Mouse (Mus musculus) hindlimb bud, embryonic 11.5 days (tissue): ENCODE results near the gene Phf3.

Experiments
- DNase-seq: peaks from one replicate; pipeline ENCODE4 v3.0.0-alpha.2; 2012; ENCODE audit warnings: low read depth, low spot score; ENCODE audit errors: extremely low spot score

Gene Phf3

GRCm38 (mm10) chr1:30835512-30835911, 38.2 kb downstream of the Phf3 start:
- DNase-seq = no peak

DNA sequence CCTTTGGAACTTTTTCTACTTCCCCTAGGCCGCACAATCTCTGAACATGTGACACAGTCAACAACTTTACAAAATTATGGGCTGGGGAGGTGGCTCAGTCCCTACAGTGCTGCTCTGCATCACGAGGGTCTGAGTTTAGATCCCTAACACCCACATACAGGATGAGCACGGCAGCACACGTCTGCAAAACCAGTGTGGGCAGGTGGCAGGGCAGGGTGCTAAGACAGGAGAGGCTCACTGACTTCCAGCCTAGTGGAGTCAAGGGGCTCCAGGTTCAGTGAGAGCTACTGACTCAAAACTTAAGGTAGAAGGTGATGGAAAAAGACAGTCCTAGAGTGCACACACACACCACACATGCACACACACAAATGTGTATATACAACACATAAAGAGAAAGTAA, 40.9 kb downstream of the Phf3 start:
- no peak for DNase-seq

DNA sequence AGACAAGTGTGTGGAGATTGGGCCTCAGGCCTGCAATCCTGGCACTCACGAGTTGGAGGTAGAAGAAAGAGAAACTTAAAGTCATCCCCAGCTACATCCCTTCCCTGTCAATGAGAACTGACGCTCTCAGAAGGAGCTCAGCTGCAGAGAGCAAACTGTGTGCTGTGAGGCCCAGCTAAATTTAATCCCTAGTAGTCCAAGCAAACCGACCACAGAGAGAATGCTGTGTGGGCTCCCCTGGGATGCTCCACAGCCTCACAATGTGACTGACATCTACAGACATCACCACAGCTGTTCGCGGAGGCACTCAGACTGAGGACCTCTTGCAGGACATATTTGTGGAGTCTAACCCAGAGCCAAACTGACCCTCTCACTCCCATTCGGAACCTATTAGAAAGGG, 54.3 kb downstream of the Phf3 start:
- no peak for DNase-seq

DNA sequence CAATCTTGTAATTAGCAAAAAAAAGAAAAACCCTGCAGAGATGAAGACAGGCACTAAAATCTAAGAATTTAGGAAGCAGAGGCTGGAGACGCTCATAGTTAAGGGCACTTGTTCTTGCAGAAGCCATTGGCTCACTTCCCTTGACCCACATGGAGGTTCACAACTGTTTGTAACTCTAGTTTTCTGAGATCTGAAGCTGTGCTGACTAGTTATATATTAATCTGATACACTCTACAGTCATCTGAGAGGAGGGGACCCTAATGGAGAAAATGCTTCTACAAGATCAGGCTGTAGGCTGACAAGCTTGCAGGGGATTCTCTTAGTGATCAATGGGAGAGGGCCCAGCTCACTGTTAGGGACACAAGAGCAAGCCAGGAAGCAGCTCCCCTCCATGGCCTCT, 58.1 kb downstream of the Phf3 start:
- no peak for DNase-seq

- no peak for DNase-seq
These were observed 58.7 kb downstream of the Phf3 start for GRCm38 (mm10) chr1:30814987-30815386.

GRCm38 (mm10) chr1:30808101-30808699, 65.5 kb downstream of the Phf3 start:
- no peak for DNase-seq

- DNase-seq = no peak
These were observed 67.9 kb downstream of the Phf3 start for GRCm38 (mm10) chr1:30805688-30806285.

GRCm38 (mm10) chr1:30804919-30805318, 68.8 kb downstream of the Phf3 start:
- no peak for DNase-seq

GRCm38 (mm10) chr1:30801911-30802310, 71.8 kb downstream of the Phf3 start:
- no peak for DNase-seq

DNA sequence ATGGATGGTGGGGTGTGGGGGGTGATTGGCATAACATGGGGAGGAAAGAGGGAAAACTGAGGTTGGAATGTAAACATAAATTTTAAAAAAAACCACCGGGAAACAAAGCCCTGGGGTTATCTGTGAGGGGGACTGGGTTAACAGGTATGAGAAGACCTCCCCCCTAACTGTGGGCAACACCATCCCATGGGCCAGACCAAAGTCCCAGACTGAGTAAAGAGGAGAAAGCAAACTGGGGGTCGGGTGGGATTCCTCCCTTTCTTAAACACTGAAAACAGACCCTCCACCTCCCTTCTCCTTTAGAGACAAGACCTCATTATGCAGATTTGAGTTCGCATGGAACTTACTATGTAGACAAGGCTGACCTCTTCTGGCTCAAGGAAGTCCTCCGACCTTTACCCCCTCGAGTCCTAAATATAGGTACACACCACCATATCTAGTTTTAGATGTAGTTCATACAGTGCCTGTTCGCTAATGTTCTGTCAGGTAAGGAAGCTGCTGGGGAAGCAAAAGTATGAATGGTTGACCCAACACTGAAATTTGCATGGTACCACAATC, 74.4 kb downstream of the Phf3 start:
- DNase-seq = no peak

GRCm38 (mm10) chr1:30794606-30795005, 79.1 kb downstream of the Phf3 start:
- DNase-seq = no peak

DNA sequence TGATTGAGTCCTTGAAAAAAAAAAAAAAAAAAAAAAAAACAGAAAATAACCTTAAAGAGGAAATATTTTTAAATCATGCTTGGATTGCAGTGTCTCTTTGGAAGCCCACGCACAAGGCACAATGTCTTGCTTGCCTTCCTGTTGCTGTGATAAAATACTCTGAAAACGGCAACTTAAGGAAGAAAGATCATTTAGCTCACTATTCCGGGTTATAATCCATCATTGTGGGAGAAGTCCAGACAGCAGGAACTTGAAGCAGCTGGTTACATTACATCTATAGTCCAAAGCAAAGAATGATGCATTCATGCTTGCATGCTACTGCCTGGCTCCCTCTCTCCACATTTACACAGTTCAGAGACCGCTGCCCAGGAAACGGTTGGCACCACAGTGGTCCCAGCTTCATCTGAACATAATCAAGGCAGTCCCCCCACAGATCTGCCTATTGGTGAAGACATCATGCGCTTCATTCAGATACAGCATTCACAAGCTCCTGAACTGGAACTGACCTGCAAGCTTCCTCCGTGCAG, 80.3 kb downstream of the Phf3 start:
- no peak for DNase-seq

DNA sequence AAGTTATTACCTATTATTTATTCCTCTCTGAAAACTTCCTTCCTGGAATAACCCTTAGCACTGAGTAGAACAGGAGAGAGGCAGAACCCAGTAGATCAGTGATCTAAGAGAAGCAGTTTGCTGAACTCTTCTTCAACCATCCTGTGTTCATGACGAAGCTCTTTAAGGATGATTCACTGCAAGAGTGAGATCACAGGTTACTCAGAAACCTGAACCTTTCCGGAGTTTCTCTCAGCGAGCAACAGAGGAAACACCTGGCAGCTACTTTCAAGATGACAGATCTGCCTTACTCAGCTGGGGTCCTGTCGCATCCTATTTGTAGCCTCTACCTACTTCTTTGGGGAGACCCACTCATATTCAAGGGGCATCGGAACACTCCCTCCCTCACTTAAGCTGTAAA, 80.8 kb downstream of the Phf3 start:
- no peak for DNase-seq

- no peak for DNase-seq
These were observed 83.5 kb downstream of the Phf3 start for GRCm38 (mm10) chr1:30790220-30790619.

- no peak for DNase-seq
These were observed 84.0 kb downstream of the Phf3 start for GRCm38 (mm10) chr1:30789689-30790088.

DNA sequence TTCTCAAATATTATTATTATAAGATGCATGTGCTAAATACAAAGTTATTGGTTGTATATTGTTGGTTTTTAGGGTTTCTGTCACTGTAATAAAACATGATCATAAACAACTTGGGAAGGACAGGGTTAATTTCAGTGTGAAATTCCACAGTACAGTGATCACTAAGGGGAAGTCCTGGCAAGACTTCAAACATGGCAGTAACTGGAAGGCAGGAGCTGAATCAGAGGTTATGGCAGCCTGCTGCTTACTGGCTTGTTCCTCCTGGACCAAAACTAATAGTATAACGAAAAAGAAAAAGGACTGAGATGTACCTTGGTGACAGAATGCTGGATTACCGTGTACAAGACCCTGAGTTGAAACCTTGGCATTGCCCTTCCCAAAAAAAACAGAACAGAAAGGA, 84.7 kb downstream of the Phf3 start:
- no peak for DNase-seq

DNA sequence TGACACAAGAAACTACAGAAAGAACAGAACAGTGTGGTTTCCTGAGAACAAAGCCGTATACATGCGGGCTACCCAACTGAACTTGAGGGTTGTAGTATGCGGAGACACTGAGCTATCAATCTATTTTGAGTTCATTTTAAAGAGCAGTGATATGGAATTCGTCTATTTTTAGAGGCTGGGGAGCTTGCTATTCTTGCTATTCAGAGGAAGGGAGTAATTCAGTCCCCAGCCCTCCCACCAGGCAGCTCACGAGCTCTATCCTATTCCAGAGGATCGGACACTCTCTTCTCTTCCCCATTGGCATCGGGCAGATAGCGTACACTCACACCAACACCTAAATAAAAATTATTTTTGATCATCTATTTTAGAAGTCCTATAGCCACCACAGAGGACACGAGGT, 87.1 kb downstream of the Phf3 start:
- no peak for DNase-seq

DNA sequence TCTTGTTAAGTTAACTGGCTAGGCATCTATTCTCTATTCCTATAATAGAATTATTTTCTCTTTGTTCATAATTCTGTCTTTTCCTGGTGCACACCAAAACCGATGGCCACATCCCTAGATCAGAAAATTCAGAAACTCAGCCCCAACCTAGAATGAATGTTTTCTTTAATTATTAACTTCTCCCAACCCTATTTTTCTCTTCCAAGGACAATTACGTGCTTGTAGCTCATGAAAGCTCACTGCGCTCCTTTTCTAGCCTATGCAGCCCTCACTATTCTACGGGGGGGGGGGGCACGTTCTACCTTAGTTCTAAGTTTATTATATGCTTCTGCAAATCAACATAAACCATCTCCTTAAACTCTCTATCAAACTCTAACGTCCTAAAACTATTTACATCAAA, 90.0 kb downstream of the Phf3 start:
- DNase-seq = no peak

- no peak for DNase-seq
These were observed 93.4 kb downstream of the Phf3 start for GRCm38 (mm10) chr1:30780293-30780692.

- no peak for DNase-seq
These were observed 94.2 kb downstream of the Phf3 start for GRCm38 (mm10) chr1:30779562-30779961.

- peak; percentile 10 for DNase-seq
These were observed 95.2 kb downstream of the Phf3 start for GRCm38 (mm10) chr1:30778374-30779005.

GRCm38 (mm10) chr1:30776196-30776595, 97.5 kb downstream of the Phf3 start:
- no peak for DNase-seq
